In genomic region chr4:130662979-130663725, GRCm38 (mm10) we compare ENCODE assay signal across 8 mouse cellular contexts. TPM values are rescaled to one million over a fixed set of nuclear protein-coding genes. Genes with fewer than 3 reads are reported as not detected.
A peak's percentile ranks its signal among the peaks of the same experiment; 100 is the strongest.
DNase-seq lines count a peak whose midpoint lies in the region; ATAC-seq and TF ChIP-seq lines count a peak whose summit lies in the region.

Gene Pum1 (plus strand): TSS chr4:130663321.

- no peak for TF ChIP-seq POLR2A in limb, embryonic 14.5 days (IDR thresholded peaks at IDR 0.05; ENCODE audit: borderline replicate concordance, extremely low read depth, insufficient read depth, insufficient read length)

- no peak for TF ChIP-seq CTCF in midbrain, postnatal 0 days (IDR thresholded peaks at IDR 0.05)

- H3K9me3 ChIP-seq in embryonic facial prominence, embryonic 14.5 days (ENCODE audit: control insufficient read depth, low read length): no peaks in the 10 kb centered on the region
- no peaks in the 10 kb centered on the region for H3K9me3 ChIP-seq in limb, embryonic 14.5 days (ENCODE audit: control insufficient read depth, low read length)
- no peaks in the 10 kb centered on the region for H3K9me3 ChIP-seq in midbrain, postnatal 0 days (ENCODE audit: low read length)

- peak; percentile 94 for ATAC-seq in embryonic facial prominence, embryonic 14.5 days (ENCODE audit: low read depth)
- ATAC-seq in limb, embryonic 14.5 days (ENCODE audit: low FRiP score, low read depth): peak; percentile 93
- ATAC-seq in midbrain, postnatal 0 days (ENCODE audit: low FRiP score): peak; percentile 96

- H3K9ac ChIP-seq in embryonic facial prominence, embryonic 14.5 days (ENCODE audit: low read depth, low read length): peak within 1 kb of the TSS; percentile 99
- peak within 1 kb of the TSS; percentile 100 for H3K9ac ChIP-seq in limb, embryonic 14.5 days (ENCODE audit: low read depth, low read length, severe bottlenecking)
- H3K9ac ChIP-seq in midbrain, postnatal 0 days (replicated peaks; ENCODE audit: low read length, poor library complexity, severe bottlenecking): peak within 1 kb of the TSS; percentile 96

- H3K36me3 ChIP-seq in embryonic facial prominence, embryonic 14.5 days (ENCODE audit: control insufficient read depth, insufficient read depth, low read length): no peaks in the 10 kb centered on the region
- H3K36me3 ChIP-seq in limb, embryonic 14.5 days (ENCODE audit: control insufficient read depth, insufficient read depth, low read length): no peaks in the 10 kb centered on the region
- no peaks in the 10 kb centered on the region for H3K36me3 ChIP-seq in midbrain, postnatal 0 days (ENCODE audit: insufficient read depth, low read length)

- peaks cover 27% of the 10 kb centered on the region for H3K4me1 ChIP-seq in embryonic facial prominence, embryonic 14.5 days (ENCODE audit: control insufficient read depth, insufficient read depth, low read length)
- H3K4me1 ChIP-seq in limb, embryonic 14.5 days (ENCODE audit: control insufficient read depth, insufficient read depth, low read length): peaks cover 10% of the 10 kb centered on the region
- no peaks in the 10 kb centered on the region for H3K4me1 ChIP-seq in midbrain, postnatal 0 days (ENCODE audit: insufficient read depth, low read length)

- H3K27me3 ChIP-seq in embryonic facial prominence, embryonic 14.5 days (replicated peaks; ENCODE audit: control insufficient read depth, insufficient read depth, low read length): no peaks in the 10 kb centered on the region
- H3K27me3 ChIP-seq in limb, embryonic 14.5 days (ENCODE audit: control insufficient read depth, insufficient read depth, low read length): no peaks in the 10 kb centered on the region
- H3K27me3 ChIP-seq in midbrain, postnatal 0 days (ENCODE audit: insufficient read depth, low read length): no peaks in the 10 kb centered on the region

- H3K4me3 ChIP-seq in embryonic facial prominence, embryonic 14.5 days (ENCODE audit: low read depth, low read length): peak within 1 kb of the TSS; percentile 99
- H3K4me3 ChIP-seq in limb, embryonic 14.5 days (replicated peaks; ENCODE audit: low read length): peak within 1 kb of the TSS; percentile 97
- H3K4me3 ChIP-seq in midbrain, postnatal 0 days (ENCODE audit: low read depth, low read length): peak within 1 kb of the TSS; percentile 91

- peak within 1 kb of the TSS; percentile 98 for H3K27ac ChIP-seq in embryonic facial prominence, embryonic 14.5 days (replicated peaks; ENCODE audit: low read depth, low read length)
- peak within 1 kb of the TSS; percentile 97 for H3K27ac ChIP-seq in limb, embryonic 14.5 days (replicated peaks; ENCODE audit: low read depth, low read length)
- peak within 1 kb of the TSS; percentile 95 for H3K27ac ChIP-seq in midbrain, postnatal 0 days (ENCODE audit: low read depth, low read length)

- DNase-seq in 3T3-L1 (ENCODE audit: low read depth, low spot score): peak; percentile 92
- DNase-seq in adrenal gland, postnatal 4 days (ENCODE audit: low spot score in 2 of 2): peak; percentile 73 to 81
- DNase-seq in embryonic facial prominence, embryonic 14.5 days (ENCODE audit: low spot score): peak; percentile 98
- DNase-seq in heart, adult 8-10 months (ENCODE audit: low spot score): peak; percentile 65
- peak; percentile 91 for DNase-seq in kidney, adult 9 months
- peak; percentile 94 for DNase-seq in limb, embryonic 14.5 days (ENCODE audit: low spot score)
- peak; percentile 98 for DNase-seq in midbrain, postnatal 0 days (ENCODE audit: low spot score)
- peak; percentile 72 to 83 for DNase-seq in spleen, postnatal 14 days (ENCODE audit: low spot score in 2 of 2)

- 2% methylated on average over 24 of the region's 90 CpGs for WGBS in embryonic facial prominence, embryonic 14.5 days
- WGBS in limb, embryonic 14.5 days: under 1% methylated on average over 50 of the region's 90 CpGs
- under 1% methylated on average over 80 of the region's 90 CpGs for WGBS in midbrain, postnatal 0 days

- H3K4me2 ChIP-seq in embryonic facial prominence, embryonic 14.5 days (ENCODE audit: low read depth, low read length): peak within 1 kb of the TSS; percentile 64
- H3K4me2 ChIP-seq in limb, embryonic 14.5 days (replicated peaks; ENCODE audit: low read depth, low read length, severe bottlenecking): peak within 1 kb of the TSS; percentile 79
- H3K4me2 ChIP-seq in midbrain, postnatal 0 days (ENCODE audit: low read depth, low read length, poor library complexity, severe bottlenecking): peak within 1 kb of the TSS; percentile 58

RNA-seq across cellular contexts. Expression of gene Pum1, which starts in this region (rescaled TPM):
- 100 to 1,000 TPM in 1 of 2 experiments, 10 to 100 TPM in 1; 98.7 to 109 TPM for total RNA-seq in adrenal gland, postnatal 4 days (2021)
- 70.4 and 78.8 TPM in 2 replicates for polyA plus RNA-seq in embryonic facial prominence, embryonic 14.5 days (2014; fragmentation: Nextera tagmentation; extraction: Ambion mirVana)
- 10 to 100 TPM; 53.7 to 65.4 (median 60.3) TPM for total RNA-seq in heart, adult 8-10 months (2022)
- 69.5 and 86.3 TPM in 2 replicates for polyA plus RNA-seq in limb, embryonic 14.5 days (2012; rRNA removed)
- polyA plus RNA-seq in limb, embryonic 14.5 days (2014; fragmentation: Nextera tagmentation; extraction: Ambion mirVana): 83.8 and 91.1 TPM in 2 replicates
- total RNA-seq in midbrain, postnatal 0 days (2014; rRNA removed): 84.1 and 87.2 TPM in 2 replicates
- polyA plus RNA-seq in midbrain, postnatal 0 days (2015; fragmentation: Nextera tagmentation; extraction: Ambion mirVana): 68.9 and 73.6 TPM in 2 replicates

Comparison
In these comparisons a context has a peak if more than half of its experiments do, and no peak if none do; other contexts are left out.
1. Peak in every context shown above with its lines: DNase-seq, ATAC-seq, H3K4me3 ChIP-seq and H3K27ac ChIP-seq.